Mouse (Mus musculus) erythroblast, embryonic 14.5 days (primary cell): ENCODE results near the gene Relt.

Experiments used
- GATA1 ChIP-seq: IDR thresholded peaks from 2 replicates; pipeline ENCODE4 v1.6.1; 2012; ENCODE audit warnings: low read length, inconsistent platforms, mixed read lengths
- TAL1 ChIP-seq: IDR thresholded peaks from 3 replicates; pipeline ENCODE4 v1.6.1; 2012; ENCODE audit warnings: low read length, inconsistent platforms, mixed read lengths

DNA sequence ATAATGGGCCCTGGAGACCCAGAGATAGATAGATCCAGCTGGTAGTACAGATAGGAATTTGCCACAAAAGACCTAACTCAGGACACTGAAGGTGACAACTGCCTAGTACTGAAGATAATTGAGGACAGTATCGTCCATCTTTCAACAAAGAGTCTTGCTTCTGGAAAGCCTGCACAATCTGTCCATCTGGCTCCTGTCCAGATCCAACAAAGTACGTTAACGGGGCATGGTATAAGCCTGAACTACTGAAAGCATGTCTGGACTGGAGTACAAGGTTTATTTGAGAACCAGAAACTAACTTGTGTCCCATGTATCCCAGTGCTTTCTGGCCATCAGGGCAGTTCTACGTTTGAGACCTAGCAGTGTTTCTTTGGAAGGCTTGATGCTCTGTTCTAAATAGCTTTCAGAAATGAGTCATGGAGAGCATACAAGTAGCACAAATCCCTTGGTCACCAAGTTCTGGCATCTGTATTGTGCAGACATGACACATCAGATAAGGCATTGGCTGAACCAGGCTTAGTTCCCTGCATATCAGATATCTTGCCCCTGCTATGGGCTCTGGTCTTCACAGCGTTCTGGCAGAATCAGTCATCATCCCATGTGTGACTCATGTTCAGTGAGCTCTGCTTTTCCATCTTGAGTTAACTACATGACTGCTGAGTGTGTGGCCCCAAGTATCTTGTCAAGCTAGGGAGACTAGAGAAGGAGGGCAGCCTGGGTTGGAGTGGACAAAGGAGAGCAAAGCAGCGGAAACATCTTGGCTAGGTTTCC lies 23.4 kb downstream of the Relt start:
- TF ChIP-seq GATA1, result peak; percentile 94
- TF ChIP-seq TAL1, result no peak
